Mouse (Mus musculus) testis, postnatal 10 days (tissue): ENCODE measurements around the gene Gm45717.
"Not testable (repeated sequence)": the region's sequence is repeated elsewhere in the genome, so short reads cannot be mapped to it uniquely, and the experiment has no call there.

Source experiments
- DNase-seq: peaks from one replicate; pipeline ENCODE4 v3.0.0; 2021; ENCODE audit warnings: low spot score

Gm45717 gene

GRCm38 (mm10) chr7:140968710-140969109 is 13.0 kb upstream of the Gm45717 start:
- DNase-seq: not testable (repeated sequence)

GRCm38 (mm10) chr7:140967862-140968591 is 12.3 kb upstream of the Gm45717 start:
- DNase-seq: no peak

- no peak for DNase-seq
Observed at GRCm38 (mm10) chr7:140966921-140967320, 11.2 kb upstream of the Gm45717 start, which contains the start of gene Ifitm1. Gene Ifitm1, plus strand, starts transcription at chr7:140967221.

GRCm38 (mm10) chr7:140962733-140963132 is 7.0 kb upstream of the Gm45717 start:
- no peak for DNase-seq

- DNase-seq: no peak
Observed at GRCm38 (mm10) chr7:140961416-140961815, 5.7 kb upstream of the Gm45717 start.

- no peak for DNase-seq
Observed at GRCm38 (mm10) chr7:140960026-140960425, 4.3 kb upstream of the Gm45717 start.

GRCm38 (mm10) chr7:140959181-140959901 is 3.6 kb upstream of the Gm45717 start:
- DNase-seq: peak; percentile 73

- DNase-seq: no peak
Observed at GRCm38 (mm10) chr7:140956556-140956869, 776 bp upstream of the Gm45717 start.

- DNase-seq: no peak
Observed at GRCm38 (mm10) chr7:140955342-140955741, 395 bp downstream of the Gm45717 start.

GRCm38 (mm10) chr7:140954733-140955071 is 1.0 kb downstream of the Gm45717 start:
- DNase-seq: no peak

GRCm38 (mm10) chr7:140953800-140954732 is 1.7 kb downstream of the Gm45717 start:
- no peak for DNase-seq

- DNase-seq: no peak
Observed at GRCm38 (mm10) chr7:140953133-140953532, 2.6 kb downstream of the Gm45717 start.

GRCm38 (mm10) chr7:140952441-140952840 is 3.3 kb downstream of the Gm45717 start:
- no peak for DNase-seq

GRCm38 (mm10) chr7:140951765-140952164 is 4.0 kb downstream of the Gm45717 start:
- DNase-seq: no peak

- DNase-seq: no peak
Observed at GRCm38 (mm10) chr7:140951051-140951450, 4.7 kb downstream of the Gm45717 start.

- no peak for DNase-seq
Observed at GRCm38 (mm10) chr7:140949824-140950530, 5.8 kb downstream of the Gm45717 start, which contains the start of gene Ifitm5. Gene Ifitm5, minus strand, starts transcription at chr7:140950291.

- no peak for DNase-seq
Observed at GRCm38 (mm10) chr7:140949255-140949654, 6.5 kb downstream of the Gm45717 start.

- peak; percentile 59 for DNase-seq
Observed at GRCm38 (mm10) chr7:140948161-140948560, 7.6 kb downstream of the Gm45717 start.

- DNase-seq: no peak
Observed at GRCm38 (mm10) chr7:140946980-140947379, 8.8 kb downstream of the Gm45717 start.

- DNase-seq: no peak
Observed at GRCm38 (mm10) chr7:140946311-140946710, 9.4 kb downstream of the Gm45717 start.

- no peak for DNase-seq
Observed at GRCm38 (mm10) chr7:140945247-140945646, 10.5 kb downstream of the Gm45717 start.

- no peak for DNase-seq
Observed at GRCm38 (mm10) chr7:140944236-140944635, 11.5 kb downstream of the Gm45717 start.
